Mouse (Mus musculus) heart, adult 9 months (tissue): ENCODE measurements around the gene Unc79.

ENCODE experiments used
- DNase-seq, 2 experiments: peaks; one replicate each; pipeline ENCODE4 v3.0.0; 2022; ENCODE audit warnings: low spot score in 2 of 2

The Unc79 gene

GRCm38 (mm10) chr12:103040136-103040535 is 91.5 kb downstream of the Unc79 start:
- DNase-seq, result no peak

DNA sequence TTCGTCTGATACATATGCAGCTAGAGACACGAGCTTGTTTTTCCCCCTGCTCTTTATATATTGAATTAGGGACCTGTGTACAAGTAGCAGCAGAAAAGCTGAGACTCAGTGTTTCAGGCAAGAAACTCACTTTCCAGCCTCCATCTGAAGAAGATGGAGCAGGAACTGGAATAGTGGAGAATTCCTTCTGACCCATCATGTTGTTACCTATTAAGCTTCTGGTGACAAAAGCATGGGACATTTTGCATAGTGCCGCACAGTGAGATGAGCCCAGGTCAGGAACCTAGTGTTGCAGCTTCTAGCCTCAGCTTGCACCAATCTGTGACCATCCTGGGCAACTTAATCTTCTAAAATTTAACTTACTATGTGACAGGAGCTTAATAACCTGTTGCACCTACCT is 92.7 kb downstream of the Unc79 start:
- DNase-seq, result no peak

- peak in 1 of 2 experiments; percentile 6 for DNase-seq
Observed at GRCm38 (mm10) chr12:103042711-103043110, 94.1 kb downstream of the Unc79 start.

DNA sequence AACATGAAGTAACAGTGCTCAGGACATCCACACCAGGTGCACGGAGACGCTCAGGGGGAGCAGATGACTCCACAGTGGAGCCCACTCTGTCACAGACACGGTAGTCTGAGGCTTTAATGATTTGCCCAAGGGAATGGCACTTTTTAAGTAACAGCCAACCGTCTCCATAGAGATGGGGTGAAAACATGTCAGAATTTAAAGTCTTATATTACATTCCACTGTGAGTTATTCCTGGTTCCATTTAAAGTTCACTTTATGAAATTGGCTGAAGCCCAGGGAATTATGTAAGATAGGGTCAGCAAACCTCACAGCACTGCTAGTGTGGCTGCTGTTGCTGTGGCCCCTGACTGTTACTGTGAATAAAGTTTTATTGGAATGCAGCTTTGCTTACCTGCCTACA is 95.8 kb downstream of the Unc79 start:
- no peak for DNase-seq

GRCm38 (mm10) chr12:103049865-103050264 is 101.2 kb downstream of the Unc79 start:
- no peak for DNase-seq

DNA sequence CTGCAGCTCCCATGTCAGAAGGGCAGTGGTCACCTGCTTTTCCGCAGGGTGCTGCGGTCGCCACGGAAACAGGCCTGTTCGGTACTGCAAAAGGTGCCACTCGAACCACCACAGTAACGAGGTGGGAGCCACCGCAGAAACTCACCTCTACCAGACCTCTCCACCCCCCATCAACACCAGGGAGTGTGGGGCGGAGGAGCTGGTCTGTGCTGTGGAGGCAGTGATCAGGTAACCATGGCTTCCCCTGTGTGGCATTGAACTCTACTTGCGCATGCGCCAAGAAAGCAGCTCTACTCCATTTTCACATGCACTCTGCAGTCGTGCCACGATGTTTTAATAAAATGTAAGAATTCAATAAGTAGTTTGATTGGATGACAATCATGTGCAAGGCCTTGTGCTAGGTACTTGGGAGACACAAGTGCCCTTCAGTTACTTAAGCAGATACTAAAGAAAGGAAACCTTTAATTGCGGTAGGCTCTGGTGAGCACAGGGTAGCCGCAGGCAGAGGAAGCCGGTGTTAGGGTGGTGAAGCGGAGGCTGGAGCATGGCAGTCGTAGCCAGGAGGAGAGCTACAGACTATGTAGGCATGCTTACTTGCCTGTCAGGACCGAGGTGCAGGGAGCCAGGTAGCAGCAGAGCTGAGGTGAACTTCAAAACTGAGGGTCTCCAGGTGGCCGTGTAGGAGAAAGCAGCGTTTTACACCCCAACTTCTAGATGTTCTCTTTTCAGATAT is 110.8 kb downstream of the Unc79 start:
- DNase-seq, result no peak

DNA sequence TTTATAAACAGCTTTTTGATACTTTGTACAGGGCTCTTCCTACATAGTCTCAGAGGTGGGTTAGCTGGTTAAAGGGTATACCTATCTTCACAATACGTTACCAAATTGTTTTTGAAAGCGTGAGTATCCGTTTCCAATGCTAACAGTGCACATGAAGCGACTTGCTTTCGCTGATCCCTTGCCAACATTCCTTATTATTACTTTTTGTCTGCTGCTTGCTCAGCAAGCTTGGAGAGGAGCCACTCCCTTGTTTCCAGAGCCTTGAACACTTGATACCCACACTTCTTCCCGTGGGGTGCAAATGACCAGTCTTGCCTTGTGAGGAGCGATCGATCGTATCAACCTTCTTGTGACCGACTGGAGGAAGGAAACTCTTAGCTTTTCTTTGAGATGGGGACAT is 112.1 kb downstream of the Unc79 start:
- DNase-seq, result no peak

DNA sequence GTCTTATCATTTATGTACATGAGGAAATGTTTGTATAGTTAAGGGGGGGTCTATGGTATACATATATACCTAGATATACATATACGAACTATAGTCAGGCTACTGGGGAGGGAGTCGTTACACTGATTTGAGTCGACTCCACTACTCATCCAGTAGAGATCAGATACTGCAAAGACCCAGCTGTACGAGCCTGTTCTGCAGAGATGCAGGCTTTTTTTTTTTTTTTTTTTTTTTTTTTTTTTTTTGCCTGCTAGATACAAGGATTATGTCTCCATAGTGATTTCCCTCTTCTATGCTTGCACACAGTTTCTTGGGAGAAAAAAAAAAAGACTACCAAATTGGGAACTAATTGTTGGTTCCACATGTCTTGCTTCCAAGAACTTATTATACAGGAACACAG is 113.5 kb downstream of the Unc79 start:
- no peak for DNase-seq

DNA sequence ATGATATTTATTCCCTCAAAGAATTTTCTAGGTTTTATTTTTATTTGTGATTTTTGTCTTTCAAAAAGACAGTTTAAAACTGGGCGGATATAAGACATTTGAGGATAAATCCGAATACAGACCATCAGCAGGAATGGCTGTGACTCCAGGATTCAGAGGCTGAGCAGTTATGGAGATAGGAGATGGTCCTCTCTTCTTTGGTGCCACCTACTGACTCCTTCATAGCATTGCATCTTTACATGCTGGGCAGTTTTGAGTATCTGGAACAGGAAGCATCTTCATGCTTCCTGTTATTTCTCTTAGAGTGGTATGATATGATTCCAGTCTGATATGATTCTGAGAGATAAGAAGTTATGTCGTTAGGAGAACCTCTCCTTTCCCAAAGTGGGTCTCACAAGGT is 116.3 kb downstream of the Unc79 start:
- peak in 1 of 2 experiments; percentile 13 for DNase-seq

GRCm38 (mm10) chr12:103068161-103068560 is 119.5 kb downstream of the Unc79 start:
- no peak for DNase-seq

GRCm38 (mm10) chr12:103069565-103069964 is 120.9 kb downstream of the Unc79 start:
- DNase-seq, result no peak

DNA sequence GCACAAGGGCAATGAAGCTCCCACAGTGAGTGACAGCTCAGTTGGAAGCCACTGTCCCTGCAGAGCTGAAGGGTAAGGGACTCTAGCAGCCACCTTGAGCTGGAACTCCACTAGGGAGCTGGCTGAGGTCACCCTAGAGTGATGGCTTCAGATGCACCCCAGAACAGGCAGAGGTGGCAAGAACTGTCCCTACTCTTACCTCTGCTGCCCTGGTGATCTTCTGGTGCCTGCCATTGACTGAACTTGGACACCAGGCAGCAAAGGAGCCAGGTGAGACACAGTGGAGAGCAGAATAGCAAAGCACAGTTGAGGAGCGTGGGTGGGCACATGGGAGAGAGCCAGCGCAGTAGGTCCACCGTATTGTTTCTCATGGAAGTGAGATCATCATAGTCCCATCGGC is 125.3 kb downstream of the Unc79 start:
- DNase-seq, result no peak

GRCm38 (mm10) chr12:103078751-103079150 is 130.1 kb downstream of the Unc79 start:
- DNase-seq, result no peak

- DNase-seq, result no peak
Observed at GRCm38 (mm10) chr12:103080055-103080454, 131.4 kb downstream of the Unc79 start.

- DNase-seq, result no peak
Observed at GRCm38 (mm10) chr12:103091831-103092230, 143.2 kb downstream of the Unc79 start.

DNA sequence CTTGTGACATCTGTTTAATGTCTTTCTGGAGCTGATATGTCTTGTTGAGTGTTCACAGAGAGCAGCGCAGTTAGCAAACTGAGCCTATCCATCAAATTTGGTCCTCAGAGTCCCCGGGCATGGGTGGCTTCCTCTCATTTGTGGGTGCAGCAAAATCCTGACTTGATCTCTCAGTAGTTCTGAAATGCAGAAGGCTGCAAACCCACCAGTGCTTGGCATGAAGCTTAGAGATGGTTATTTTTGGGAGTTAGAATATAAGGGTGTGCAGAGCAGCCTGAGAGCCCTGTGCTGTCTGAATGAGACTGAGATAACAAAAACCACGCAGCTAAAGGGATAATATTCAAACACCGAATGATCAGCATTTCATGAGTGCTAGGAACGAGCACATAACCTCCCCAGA is 146.5 kb downstream of the Unc79 start:
- DNase-seq, result no peak

DNA sequence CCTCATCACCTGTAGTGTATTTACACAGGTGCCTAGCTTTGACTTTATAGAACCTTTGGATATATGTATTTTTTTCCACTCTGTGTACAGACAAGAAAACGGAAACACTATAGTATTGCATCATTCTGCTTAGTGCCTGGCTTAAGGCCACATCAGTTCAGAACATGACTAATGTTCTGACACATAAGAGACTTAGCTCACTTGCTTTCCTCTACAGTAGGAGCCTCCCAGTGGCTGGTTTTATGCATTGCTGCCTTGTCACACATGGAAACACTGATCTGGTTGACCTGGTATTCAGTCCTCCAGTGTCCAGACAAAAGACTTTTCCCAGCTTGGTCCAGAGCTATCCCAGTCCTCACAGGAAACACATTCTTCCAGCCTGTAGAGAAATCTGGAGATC is 150.5 kb downstream of the Unc79 start:
- no peak for DNase-seq

DNA sequence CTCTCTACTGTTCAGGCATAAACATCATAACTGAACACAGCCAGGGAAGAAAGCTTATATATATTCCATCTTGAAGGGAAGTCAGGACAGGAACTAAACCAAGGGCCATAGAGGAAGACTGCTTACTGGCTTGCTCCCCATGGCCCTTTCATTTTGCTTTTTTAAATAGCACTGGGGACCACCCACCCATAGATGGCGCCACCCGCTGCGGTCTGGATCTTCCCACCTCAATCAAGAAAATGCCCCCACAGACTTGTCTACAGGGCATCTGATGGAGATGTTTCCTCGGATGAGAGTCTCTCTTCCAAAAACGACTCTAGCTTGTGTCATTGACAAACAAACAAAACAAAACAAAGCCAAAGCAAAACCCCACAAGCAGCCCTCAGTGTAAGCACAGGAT is 151.4 kb downstream of the Unc79 start:
- DNase-seq, result no peak

DNA sequence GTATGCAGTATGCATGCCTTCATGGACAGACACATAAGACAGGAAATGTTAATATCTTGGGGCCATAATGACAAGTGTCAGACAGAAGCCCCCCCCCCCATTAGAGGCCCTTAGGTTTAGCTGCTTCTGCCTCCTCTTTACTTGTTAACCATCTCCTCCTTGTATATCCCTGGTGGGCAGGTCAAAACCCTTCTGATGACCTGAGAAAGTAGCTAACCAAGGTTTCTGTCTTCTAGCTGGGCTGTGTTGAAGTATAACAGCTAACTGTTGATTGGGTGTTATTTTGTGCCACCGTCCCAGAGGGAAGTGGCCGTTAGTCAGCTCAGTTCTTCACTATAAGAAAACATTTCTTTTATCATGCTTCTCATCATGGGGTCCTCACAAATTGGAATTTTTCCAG is 154.4 kb downstream of the Unc79 start:
- DNase-seq, result no peak

- DNase-seq, result no peak
Observed at GRCm38 (mm10) chr12:103103601-103104000, 154.9 kb downstream of the Unc79 start.

- no peak for DNase-seq
Observed at GRCm38 (mm10) chr12:103109301-103109700, 160.6 kb downstream of the Unc79 start.

GRCm38 (mm10) chr12:103116639-103117038 is 168.0 kb downstream of the Unc79 start:
- DNase-seq, result no peak

GRCm38 (mm10) chr12:103117517-103118193 is 169.0 kb downstream of the Unc79 start:
- no peak for DNase-seq

DNA sequence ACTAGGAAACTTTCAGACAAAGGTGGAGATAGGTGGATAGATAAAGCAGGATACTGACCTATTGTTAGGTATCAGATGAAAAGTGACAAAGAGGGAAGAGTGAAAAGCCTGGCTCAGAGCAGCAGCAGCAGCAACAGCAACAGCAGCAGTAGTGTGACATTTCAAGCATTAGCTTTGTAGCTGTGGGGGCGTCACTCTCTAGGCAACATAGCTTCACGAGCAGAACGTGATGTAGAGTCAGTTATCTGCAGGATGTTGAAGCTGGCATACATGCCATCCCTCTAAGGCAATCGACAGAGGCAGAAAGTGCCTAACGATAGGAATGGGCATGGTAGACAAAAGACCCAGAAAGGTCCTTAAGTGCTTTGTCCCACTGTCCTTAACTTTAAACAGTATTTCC is 173.3 kb downstream of the Unc79 start:
- DNase-seq, result no peak
